Mouse (Mus musculus): ENCODE data around the gene Arntl2.

- TF ChIP-seq HCFC1 (IDR thresholded peaks at IDR 0.05; ENCODE audit: borderline replicate concordance, insufficient read depth, low read length), result no peak
- no peak for TF ChIP-seq ZNF384 (IDR thresholded peaks at IDR 0.05; ENCODE audit: low read depth, low read length)
- TF ChIP-seq ZC3H11A (IDR thresholded peaks at IDR 0.05; ENCODE audit: borderline replicate concordance, low read depth, low read length), result no peak
- no peak for TF ChIP-seq CHD2 (IDR thresholded peaks at IDR 0.05; ENCODE audit: low read depth, low read length)
- TF ChIP-seq MAFK (IDR thresholded peaks at IDR 0.05; ENCODE audit: insufficient read depth, low read depth, low read length), result no peak
Measured at GRCm38 (mm10) chr6:146844867-146845266, 49.0 kb downstream of the Arntl2 start.
